Mouse (Mus musculus): ENCODE measurements around the gene Eif2b1. TPM values are rescaled to one million over a fixed set of nuclear protein-coding genes. Genes with fewer than 3 reads are reported as not detected.

Gene Eif2b1
- polyA plus RNA-seq, 1 experiment from 2014 or later, result 30.7 TPM

- TF ChIP-seq CTCF (IDR thresholded peaks at IDR 0.05; ENCODE audit: low read depth), result no peak
- no peak for TF ChIP-seq EP300 (IDR thresholded peaks at IDR 0.05; ENCODE audit: low read depth)
- H3K9me3 ChIP-seq (ENCODE audit: low read length), result no peaks in the 10 kb centered on the region
- peak overlapping the region; percentile 65 for H3K9ac ChIP-seq (replicated peaks)
- DNase-seq, result no peak
- H3K4me1 ChIP-seq (ENCODE audit: insufficient read depth), result peaks cover 23% of the 10 kb centered on the region
- no peaks in the 10 kb centered on the region for H3K36me3 ChIP-seq (replicated peaks; ENCODE audit: insufficient read depth, low read length)
- ATAC-seq, result no peak
- H3K27ac ChIP-seq (ENCODE audit: low read depth), result peak overlapping the region; percentile 68
- peak overlapping the region; percentile 83 for H3K4me2 ChIP-seq (ENCODE audit: low read depth, low read length)
- 18% methylated on average over 14 of the region's 14 CpGs for WGBS (ENCODE audit: insufficient replicate concordance)
- H3K27me3 ChIP-seq (ENCODE audit: insufficient read depth, low read length), result peaks cover 30% of the 10 kb centered on the region
- H3K4me3 ChIP-seq (ENCODE audit: low read depth, low read length), result peak overlapping the region; percentile 70
Measured at GRCm38 (mm10) chr5:124531583-124531930, 47.4 kb downstream of the Eif2b1 start.

- DNase-seq (peak; percentile 55), ATAC-seq (peak; percentile 56)
- Histone ChIP-seq H3K4me2 (ENCODE audit: low read depth, low read length) (peak within 1 kb of the TSS; percentile 83), H3K4me3 (ENCODE audit: low read depth, low read length) (peak within 1 kb of the TSS; percentile 70), H3K27me3 (ENCODE audit: insufficient read depth, low read length) (peaks cover 30% of the 10 kb centered on the region), H3K9me3 (ENCODE audit: low read length) (no peaks in the 10 kb centered on the region), H3K36me3 (replicated peaks; ENCODE audit: insufficient read depth, low read length) (no peaks in the 10 kb centered on the region), H3K4me1 (ENCODE audit: insufficient read depth) (peaks cover 22% of the 10 kb centered on the region), H3K9ac (replicated peaks) (peak within 1 kb of the TSS; percentile 65), H3K27ac (ENCODE audit: low read depth) (peak within 1 kb of the TSS; percentile 68)
- TF ChIP-seq CTCF (IDR thresholded peaks at IDR 0.05; ENCODE audit: low read depth), result no peak
- TF ChIP-seq EP300 (IDR thresholded peaks at IDR 0.05; ENCODE audit: low read depth), result no peak
- WGBS (ENCODE audit: insufficient replicate concordance), result 3% methylated on average over 82 of the region's 96 CpGs
Measured at GRCm38 (mm10) chr5:124530655-124531582, 48.0 kb downstream of the Eif2b1 start, which contains the start of gene Rilpl1. Gene Rilpl1, minus strand, starts transcription at chr5:124531391.

- peaks cover 22% of the 10 kb centered on the region for H3K4me1 ChIP-seq (ENCODE audit: insufficient read depth)
- peak overlapping the region; percentile 16; the same call in 1 of the 2 replicates for H3K27ac ChIP-seq (ENCODE audit: low read depth)
- no peak overlapping the region for H3K9ac ChIP-seq (replicated peaks)
- H3K27me3 ChIP-seq (ENCODE audit: insufficient read depth, low read length), result peaks cover 30% of the 10 kb centered on the region
- TF ChIP-seq EP300 (IDR thresholded peaks at IDR 0.05; ENCODE audit: low read depth), result no peak
- TF ChIP-seq CTCF (IDR thresholded peaks at IDR 0.05; ENCODE audit: low read depth), result no peak
- peak overlapping the region; percentile 70; the same call in 1 of the 2 replicates for H3K4me3 ChIP-seq (ENCODE audit: low read depth, low read length)
- no peaks in the 10 kb centered on the region for H3K36me3 ChIP-seq (replicated peaks; ENCODE audit: insufficient read depth, low read length)
- H3K4me2 ChIP-seq (ENCODE audit: low read depth, low read length), result peak overlapping the region; percentile 83
- no peaks in the 10 kb centered on the region for H3K9me3 ChIP-seq (ENCODE audit: low read length)
- WGBS (ENCODE audit: insufficient replicate concordance), result 26% methylated on average over 8 of the region's 8 CpGs
- no peak for DNase-seq
- no peak for ATAC-seq
Measured at GRCm38 (mm10) chr5:124529697-124530096, 49.2 kb downstream of the Eif2b1 start.

GRCm38 (mm10) chr5:124529191-124529651 lies 49.7 kb downstream of the Eif2b1 start:
- no peak for TF ChIP-seq CTCF (IDR thresholded peaks at IDR 0.05; ENCODE audit: low read depth)
- TF ChIP-seq EP300 (IDR thresholded peaks at IDR 0.05; ENCODE audit: low read depth), result no peak
- Histone ChIP-seq H3K4me3 (ENCODE audit: low read depth, low read length) (no peak overlapping the region), H3K36me3 (replicated peaks; ENCODE audit: insufficient read depth, low read length) (no peaks in the 10 kb centered on the region), H3K9me3 (ENCODE audit: low read length) (no peaks in the 10 kb centered on the region), H3K4me2 (ENCODE audit: low read depth, low read length) (peak overlapping the region; percentile 38), H3K27me3 (ENCODE audit: insufficient read depth, low read length) (peaks cover 30% of the 10 kb centered on the region), H3K27ac (ENCODE audit: low read depth) (peak overlapping the region; percentile 16; the same call in 1 of the 2 replicates), H3K9ac (replicated peaks) (no peak overlapping the region; the same call in 1 of the 2 replicates), H3K4me1 (ENCODE audit: insufficient read depth) (peaks cover 22% of the 10 kb centered on the region)
- ATAC-seq (no peak), DNase-seq (no peak)
- WGBS (ENCODE audit: insufficient replicate concordance), result 43% methylated on average over 8 of the region's 8 CpGs

- no peak for ATAC-seq
- peak overlapping the region; percentile 38 for H3K4me2 ChIP-seq (ENCODE audit: low read depth, low read length)
Measured at GRCm38 (mm10) chr5:124528791-124529190, 50.1 kb downstream of the Eif2b1 start.

GRCm38 (mm10) chr5:124528351-124528750 lies 50.6 kb downstream of the Eif2b1 start:
- no peak overlapping the region for H3K9ac ChIP-seq (replicated peaks)
- 0 out of 2 replicates have a peak overlapping the region, but pooled peaks have one; percentile 38 for H3K4me2 ChIP-seq (ENCODE audit: low read depth, low read length)
- WGBS (ENCODE audit: insufficient replicate concordance), result 81% methylated on average over 4 of the region's 4 CpGs

More at GRCm38 (mm10) chr5:124528791-124529190, 50.1 kb downstream of the Eif2b1 start:
- H3K27ac ChIP-seq (ENCODE audit: low read depth), result peak overlapping the region; percentile 16; the same call in 1 of the 2 replicates
- TF ChIP-seq CTCF (IDR thresholded peaks at IDR 0.05; ENCODE audit: low read depth) (no peak), EP300 (IDR thresholded peaks at IDR 0.05; ENCODE audit: low read depth) (no peak)
- H3K9ac ChIP-seq (replicated peaks), result no peak overlapping the region; the same call in 1 of the 2 replicates
- H3K4me3 ChIP-seq (ENCODE audit: low read depth, low read length), result no peak overlapping the region
- 54% methylated on average over 9 of the region's 9 CpGs for WGBS (ENCODE audit: insufficient replicate concordance)
- no peak for DNase-seq
- H3K36me3 ChIP-seq (replicated peaks; ENCODE audit: insufficient read depth, low read length), result no peaks in the 10 kb centered on the region
- H3K9me3 ChIP-seq (ENCODE audit: low read length), result no peaks in the 10 kb centered on the region
- peaks cover 22% of the 10 kb centered on the region for H3K4me1 ChIP-seq (ENCODE audit: insufficient read depth)
- peaks cover 30% of the 10 kb centered on the region for H3K27me3 ChIP-seq (ENCODE audit: insufficient read depth, low read length)

More at GRCm38 (mm10) chr5:124528351-124528750, 50.6 kb downstream of the Eif2b1 start:
- H3K27ac ChIP-seq (ENCODE audit: low read depth), result no peak overlapping the region
- no peak overlapping the region for H3K4me3 ChIP-seq (ENCODE audit: low read depth, low read length)
- no peak for TF ChIP-seq EP300 (IDR thresholded peaks at IDR 0.05; ENCODE audit: low read depth)
- no peak for TF ChIP-seq CTCF (IDR thresholded peaks at IDR 0.05; ENCODE audit: low read depth)
- peaks cover 22% of the 10 kb centered on the region for H3K4me1 ChIP-seq (ENCODE audit: insufficient read depth)
- H3K9me3 ChIP-seq (ENCODE audit: low read length), result no peaks in the 10 kb centered on the region
- H3K27me3 ChIP-seq (ENCODE audit: insufficient read depth, low read length), result peaks cover 30% of the 10 kb centered on the region
- no peak for ATAC-seq
- no peak for DNase-seq
- H3K36me3 ChIP-seq (replicated peaks; ENCODE audit: insufficient read depth, low read length), result no peaks in the 10 kb centered on the region

Measured in liver, postnatal 0 days (tissue).